Mouse (Mus musculus): ENCODE measurements at regions not wholly inside any gene's neighbourhood (a gene's known extent, or its start where the extent isn't known, plus 50 kb on each side); places are given as distances from the start of the nearest gene placed in this dataset.

GRCm38 (mm10) chr14:102868160-102868559 is 114.3 kb downstream of the Kctd12 start:
- Histone ChIP-seq H3K27me3 (ENCODE audit: control insufficient read depth, insufficient read depth, low read length) (no peaks in the 10 kb centered on the region), H3K4me1 (replicated peaks; ENCODE audit: control insufficient read depth in 2 of 2, insufficient read depth in 2 of 2, low read length in 1 of 2) (no peaks in the 10 kb centered on the region), H3K4me2 (ENCODE audit: low read depth) (no peak overlapping the region), H3K9me3 (ENCODE audit: control insufficient read depth, low read length) (no peaks in the 10 kb centered on the region), H3K4me3 (ENCODE audit: insufficient read depth in 1 of 2, low read depth in 2 of 2, low read length in 2 of 2) (no peak overlapping the region), H3K9ac (replicated peaks) (no peak overlapping the region), H3K36me3 (replicated peaks; ENCODE audit: control insufficient read depth, insufficient read depth, low read depth) (no peaks in the 10 kb centered on the region), H3K27ac (no peak overlapping the region)
- WGBS (ENCODE audit: insufficient replicate concordance) = 60% methylated on average over 1 of the region's 1 CpGs
- DNase-seq (ENCODE audit: low read depth in 3 of 3, low spot score in 3 of 3) (no peak), ATAC-seq (ENCODE audit: insufficient read depth) (no peak)
- TF ChIP-seq CTCF (IDR thresholded peaks at IDR 0.05; ENCODE audit: low read depth) (no peak), EP300 (IDR thresholded peaks at IDR 0.05; ENCODE audit: low read depth) (no peak)

- Histone ChIP-seq H3K27ac (no peak overlapping the region), H3K36me3 (replicated peaks; ENCODE audit: control insufficient read depth, insufficient read depth, low read depth) (no peaks in the 10 kb centered on the region), H3K27me3 (ENCODE audit: control insufficient read depth, insufficient read depth, low read length) (no peaks in the 10 kb centered on the region), H3K4me2 (ENCODE audit: low read depth) (no peak overlapping the region), H3K4me3 (ENCODE audit: insufficient read depth in 1 of 2, low read depth in 2 of 2, low read length in 2 of 2) (no peak overlapping the region), H3K9ac (replicated peaks) (no peak overlapping the region), H3K9me3 (ENCODE audit: control insufficient read depth, low read length) (no peaks in the 10 kb centered on the region), H3K4me1 (replicated peaks; ENCODE audit: control insufficient read depth in 2 of 2, insufficient read depth in 2 of 2, low read length in 1 of 2) (no peaks in the 10 kb centered on the region)
- no peak for ATAC-seq (ENCODE audit: insufficient read depth)
- WGBS (ENCODE audit: insufficient replicate concordance) = 52% methylated on average over 2 of the region's 2 CpGs
- no peak for DNase-seq (ENCODE audit: low read depth in 3 of 3, low spot score in 3 of 3)
- TF ChIP-seq CTCF (IDR thresholded peaks at IDR 0.05; ENCODE audit: low read depth) (no peak), EP300 (IDR thresholded peaks at IDR 0.05; ENCODE audit: low read depth) (no peak)
These were observed 114.7 kb downstream of the Kctd12 start for GRCm38 (mm10) chr14:102867697-102868096.

GRCm38 (mm10) chr14:102866511-102866910 is 115.9 kb downstream of the Kctd12 start:
- TF ChIP-seq CTCF (IDR thresholded peaks at IDR 0.05; ENCODE audit: low read depth) (no peak), EP300 (IDR thresholded peaks at IDR 0.05; ENCODE audit: low read depth) (no peak)
- Histone ChIP-seq H3K36me3 (replicated peaks; ENCODE audit: control insufficient read depth, insufficient read depth, low read depth) (no peaks in the 10 kb centered on the region), H3K4me1 (replicated peaks; ENCODE audit: control insufficient read depth in 2 of 2, insufficient read depth in 2 of 2, low read length in 1 of 2) (no peaks in the 10 kb centered on the region), H3K9ac (replicated peaks) (no peak overlapping the region), H3K27ac (no peak overlapping the region), H3K27me3 (ENCODE audit: control insufficient read depth, insufficient read depth, low read length) (no peaks in the 10 kb centered on the region), H3K4me3 (ENCODE audit: insufficient read depth in 1 of 2, low read depth in 2 of 2, low read length in 2 of 2) (no peak overlapping the region), H3K4me2 (ENCODE audit: low read depth) (no peak overlapping the region), H3K9me3 (ENCODE audit: control insufficient read depth, low read length) (no peaks in the 10 kb centered on the region)
- 15% methylated on average over 1 of the region's 1 CpGs for WGBS (ENCODE audit: insufficient replicate concordance)
- ATAC-seq (ENCODE audit: insufficient read depth) = no peak
- peak in 1 of 3 experiments; percentile 2 for DNase-seq (ENCODE audit: low read depth in 3 of 3, low spot score in 3 of 3)

GRCm38 (mm10) chr14:102861694-102862093 is 120.7 kb downstream of the Kctd12 start:
- Histone ChIP-seq H3K4me1 (replicated peaks; ENCODE audit: control insufficient read depth in 2 of 2, insufficient read depth in 2 of 2, low read length in 1 of 2) (no peaks in the 10 kb centered on the region), H3K27ac (no peak overlapping the region), H3K4me3 (ENCODE audit: insufficient read depth in 1 of 2, low read depth in 2 of 2, low read length in 2 of 2) (no peak overlapping the region), H3K9me3 (ENCODE audit: control insufficient read depth, low read length) (no peaks in the 10 kb centered on the region), H3K4me2 (ENCODE audit: low read depth) (no peak overlapping the region), H3K36me3 (replicated peaks; ENCODE audit: control insufficient read depth, insufficient read depth, low read depth) (no peaks in the 10 kb centered on the region), H3K9ac (replicated peaks) (no peak overlapping the region), H3K27me3 (ENCODE audit: control insufficient read depth, insufficient read depth, low read length) (no peaks in the 10 kb centered on the region)
- 62% methylated on average over 1 of the region's 1 CpGs for WGBS (ENCODE audit: insufficient replicate concordance)
- ATAC-seq (ENCODE audit: insufficient read depth) (no peak), DNase-seq (ENCODE audit: low read depth in 3 of 3, low spot score in 3 of 3) (no peak)
- TF ChIP-seq CTCF (IDR thresholded peaks at IDR 0.05; ENCODE audit: low read depth) (no peak), EP300 (IDR thresholded peaks at IDR 0.05; ENCODE audit: low read depth) (no peak)

- no peak overlapping the region for H3K4me2 ChIP-seq (ENCODE audit: low read depth)
- no peak overlapping the region for H3K27ac ChIP-seq
- no peaks in the 10 kb centered on the region for H3K36me3 ChIP-seq (replicated peaks; ENCODE audit: control insufficient read depth, insufficient read depth, low read depth)
- H3K27me3 ChIP-seq (ENCODE audit: control insufficient read depth, insufficient read depth, low read length) = no peaks in the 10 kb centered on the region
- TF ChIP-seq CTCF (IDR thresholded peaks at IDR 0.05; ENCODE audit: low read depth) (no peak), EP300 (IDR thresholded peaks at IDR 0.05; ENCODE audit: low read depth) (no peak)
- DNase-seq (ENCODE audit: low read depth in 3 of 3, low spot score in 3 of 3) (no peak), ATAC-seq (ENCODE audit: insufficient read depth) (no peak)
- H3K4me3 ChIP-seq (ENCODE audit: insufficient read depth in 1 of 2, low read depth in 2 of 2, low read length in 2 of 2) = no peak overlapping the region
- no peak overlapping the region for H3K9ac ChIP-seq (replicated peaks)
- no peaks in the 10 kb centered on the region for H3K4me1 ChIP-seq (replicated peaks; ENCODE audit: control insufficient read depth in 2 of 2, insufficient read depth in 2 of 2, low read length in 1 of 2)
- WGBS (ENCODE audit: insufficient replicate concordance) = 61% methylated on average over 4 of the region's 4 CpGs
- no peaks in the 10 kb centered on the region for H3K9me3 ChIP-seq (ENCODE audit: control insufficient read depth, low read length)
These were observed 123.0 kb downstream of the Kctd12 start for GRCm38 (mm10) chr14:102859361-102859871.
